Mouse (Mus musculus) Muller cell, postnatal 12 days (primary cell): Measurements from ENCODE around the gene Gm45234.
A peak's percentile ranks its signal among the peaks of the same experiment; 100 is the strongest.

Experiments
- DNase-seq: peaks from one replicate; pipeline ENCODE4 v3.0.0-alpha.2; 2015; ENCODE audit errors: inconsistent ontology term

The Gm45234 gene

GRCm38 (mm10) chr6:124767536-124767919 is 11.7 kb upstream of the Gm45234 start:
- DNase-seq: no peak

DNA sequence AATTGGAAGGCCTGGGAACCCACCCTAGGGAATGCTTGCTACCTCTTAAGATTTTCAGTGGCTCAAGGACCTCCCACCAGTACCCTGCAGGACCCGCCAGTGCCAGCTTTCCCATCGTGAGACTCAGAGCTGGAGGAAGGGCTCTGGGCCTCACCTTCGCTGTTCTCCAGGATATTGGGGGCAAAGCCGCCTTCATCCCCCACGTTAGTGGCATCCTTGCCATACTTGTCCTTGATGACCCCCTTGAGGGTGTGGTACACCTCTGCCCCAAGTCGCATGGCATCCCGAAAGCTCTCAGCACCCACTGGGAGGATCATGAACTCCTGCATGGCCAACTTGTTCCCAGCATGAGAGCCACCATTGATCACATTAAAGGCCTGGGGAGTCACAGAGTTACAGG is 10.1 kb upstream of the Gm45234 start:
- no peak for DNase-seq

DNA sequence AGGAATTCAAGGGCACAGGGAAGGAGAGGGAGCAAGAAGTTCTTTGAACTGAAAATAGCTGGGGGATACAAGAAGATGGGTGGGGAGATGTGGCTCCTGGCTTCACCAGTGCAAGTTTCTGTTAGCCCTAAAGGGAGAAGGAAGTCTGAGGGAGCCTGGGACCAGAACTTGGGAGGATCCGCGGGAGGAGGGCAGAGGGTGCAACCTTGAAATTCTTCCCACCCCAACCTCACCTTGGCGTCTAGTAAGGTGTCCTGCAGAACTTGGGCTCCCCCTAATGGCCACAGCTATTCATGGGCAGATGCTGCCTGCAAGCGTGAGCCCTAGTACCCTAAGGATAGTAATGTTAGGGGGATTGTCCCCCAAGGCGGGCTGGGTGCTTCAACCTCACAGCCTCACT is 3.4 kb upstream of the Gm45234 start:
- peak; percentile 63 for DNase-seq

DNA sequence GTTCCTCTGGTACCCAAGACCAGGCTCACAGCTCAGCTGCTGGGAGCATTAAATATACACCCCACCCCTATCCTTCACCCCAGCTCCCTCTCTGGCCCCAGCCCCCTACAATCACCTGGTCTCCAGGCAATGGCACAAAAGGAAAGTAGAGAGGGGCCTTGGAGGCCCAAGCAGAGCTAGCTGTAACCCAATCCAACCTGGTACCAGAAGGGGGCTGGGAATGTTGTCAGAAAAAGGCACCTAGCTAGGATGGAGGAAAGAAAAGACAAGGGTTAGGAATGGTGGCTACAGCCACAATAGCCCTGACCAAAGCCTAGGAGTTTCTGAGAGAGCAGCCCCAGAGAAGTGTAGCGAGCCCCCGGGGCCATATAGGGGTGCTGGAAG is 3.0 kb upstream of the Gm45234 start:
- DNase-seq: no peak

GRCm38 (mm10) chr6:124757909-124758848 is 2.4 kb upstream of the Gm45234 start:
- DNase-seq: peak; percentile 91

DNA sequence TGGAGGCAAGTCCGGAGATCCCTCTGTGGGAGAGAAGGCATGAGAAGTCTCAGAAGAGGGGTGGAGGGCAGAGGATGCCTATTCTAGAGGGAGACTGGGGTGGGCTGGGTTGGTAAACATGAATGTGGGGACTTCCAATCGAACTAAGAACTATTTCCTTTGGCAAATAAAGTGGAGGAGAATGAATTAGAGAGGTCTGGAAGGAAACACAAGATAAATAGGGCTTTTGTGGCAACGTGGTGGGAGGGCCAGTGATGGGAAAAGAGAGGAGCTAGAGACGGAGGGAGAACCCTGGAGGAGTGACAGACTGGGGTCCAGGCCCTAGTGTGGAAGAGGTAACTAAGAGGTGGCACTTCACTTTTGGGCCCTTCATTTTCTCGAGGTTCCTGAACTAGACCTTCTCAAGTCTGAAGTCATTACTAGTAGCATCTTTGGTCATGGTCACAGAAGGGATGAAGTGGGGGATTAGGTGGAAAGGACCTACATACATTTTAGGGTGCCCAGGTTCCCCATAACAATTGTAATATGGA is 1.6 kb upstream of the Gm45234 start:
- peak; percentile 60 for DNase-seq

GRCm38 (mm10) chr6:124756652-124757350 is 980 bp upstream of the Gm45234 start:
- peak; percentile 94 for DNase-seq

DNA sequence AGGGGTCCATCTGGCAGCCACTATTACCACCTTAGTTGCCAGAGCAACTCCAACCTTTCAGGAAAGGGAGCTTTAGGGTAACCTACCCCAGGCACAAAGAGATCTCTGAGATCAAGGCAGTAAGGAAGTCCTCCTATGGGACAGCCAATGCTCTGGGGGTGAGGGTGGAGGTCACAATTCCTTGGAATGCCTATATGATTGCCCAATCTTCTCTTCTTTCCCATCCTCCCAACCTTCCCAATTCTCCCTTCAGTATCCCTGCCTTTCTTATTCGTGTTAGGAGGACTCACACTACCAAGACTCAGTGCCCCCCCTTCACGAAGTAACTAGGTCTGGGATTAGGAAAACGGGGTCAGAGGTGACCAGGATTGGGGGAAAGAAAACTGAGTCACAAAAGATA is 515 bp downstream of the Gm45234 start:
- no peak for DNase-seq

GRCm38 (mm10) chr6:124753861-124754260 is 2.0 kb downstream of the Gm45234 start:
- DNase-seq: no peak

GRCm38 (mm10) chr6:124750405-124750804 is 5.4 kb downstream of the Gm45234 start:
- no peak for DNase-seq

- DNase-seq: no peak
Observed at GRCm38 (mm10) chr6:124746654-124747632, 8.9 kb downstream of the Gm45234 start.

DNA sequence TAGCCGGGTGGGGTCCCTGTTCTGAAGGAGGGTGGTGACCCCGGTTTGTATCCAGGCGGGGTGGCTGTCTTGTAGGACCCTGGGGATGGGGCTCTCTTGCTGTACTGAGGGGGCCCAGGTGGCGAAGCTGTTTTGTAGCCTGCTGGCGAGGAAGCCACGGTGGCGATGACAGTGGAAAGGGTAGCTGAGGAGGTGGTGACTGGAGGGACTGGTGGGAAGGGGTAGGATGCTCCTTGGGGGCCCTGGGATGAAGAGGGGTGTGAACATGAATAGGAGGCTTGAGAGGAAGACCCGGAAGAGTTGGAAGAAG is 9.6 kb downstream of the Gm45234 start:
- DNase-seq: no peak

DNA sequence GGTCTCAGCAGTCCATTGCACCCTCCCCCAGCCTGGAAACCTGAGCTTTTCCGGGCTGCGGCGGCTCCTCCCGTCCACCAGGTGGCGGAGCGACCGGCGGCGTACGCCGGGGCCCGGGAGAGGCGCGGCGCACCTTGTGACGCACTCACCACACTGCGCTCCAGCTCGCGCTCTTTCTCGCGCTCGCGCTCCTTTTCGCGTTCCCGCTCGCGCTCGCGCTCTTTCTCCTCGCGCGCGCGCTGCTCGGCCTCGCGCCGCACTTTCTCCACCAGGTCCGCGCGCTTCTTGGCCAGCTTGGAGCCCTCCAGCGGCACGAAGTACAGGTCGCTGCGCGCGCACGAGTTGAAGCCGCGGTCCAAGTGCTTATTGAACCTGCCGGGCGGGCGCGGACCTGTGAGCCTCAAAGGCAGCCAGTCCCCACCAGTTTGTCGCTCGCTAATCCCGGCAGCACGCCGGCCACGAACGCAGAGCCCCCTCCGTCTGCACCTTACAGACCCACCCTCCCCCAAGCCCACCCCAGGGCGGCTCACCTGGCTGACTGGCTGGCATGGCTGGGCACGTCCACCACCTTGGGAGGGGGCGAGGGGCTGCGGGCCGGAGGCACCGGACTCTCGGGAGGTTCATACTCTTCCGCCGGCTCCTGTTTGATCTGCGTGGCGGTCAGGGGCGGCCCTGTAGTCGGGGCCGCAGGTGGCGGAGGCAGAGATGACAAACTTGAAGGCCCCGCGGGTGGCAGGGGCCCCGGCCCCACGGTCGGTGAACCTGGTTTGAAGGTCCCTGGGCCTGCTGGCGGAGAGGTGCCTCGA is 10.1 kb downstream of the Gm45234 start:
- DNase-seq: peak; percentile 96

DNA sequence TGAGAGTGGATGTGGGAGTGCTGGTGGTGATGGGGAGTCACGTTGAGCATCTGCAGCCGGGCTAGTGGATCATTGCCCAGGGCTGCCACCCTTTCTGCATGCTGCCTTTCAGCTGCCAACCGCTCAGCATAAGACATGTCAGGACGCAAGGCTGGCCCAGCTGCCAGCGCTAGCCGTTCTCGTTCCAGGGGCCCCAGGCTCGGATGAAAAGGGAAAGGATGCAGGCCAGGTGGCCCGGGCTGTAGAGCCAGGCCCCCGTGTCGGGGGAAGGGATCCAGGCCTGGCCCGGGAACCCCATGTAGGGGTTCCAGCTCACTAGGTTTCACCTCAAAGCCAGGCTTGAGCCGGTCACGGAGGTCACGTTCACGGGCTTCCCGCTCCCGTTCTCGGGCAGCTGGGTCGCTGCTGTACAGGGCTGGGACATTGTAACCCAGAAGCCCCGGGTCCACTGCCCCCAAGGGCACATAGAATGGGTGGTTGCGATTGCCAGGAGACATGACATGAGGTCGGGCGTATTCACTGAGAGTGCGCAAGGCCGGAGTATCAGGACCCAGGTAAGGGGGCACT is 11.0 kb downstream of the Gm45234 start:
- DNase-seq: no peak

DNA sequence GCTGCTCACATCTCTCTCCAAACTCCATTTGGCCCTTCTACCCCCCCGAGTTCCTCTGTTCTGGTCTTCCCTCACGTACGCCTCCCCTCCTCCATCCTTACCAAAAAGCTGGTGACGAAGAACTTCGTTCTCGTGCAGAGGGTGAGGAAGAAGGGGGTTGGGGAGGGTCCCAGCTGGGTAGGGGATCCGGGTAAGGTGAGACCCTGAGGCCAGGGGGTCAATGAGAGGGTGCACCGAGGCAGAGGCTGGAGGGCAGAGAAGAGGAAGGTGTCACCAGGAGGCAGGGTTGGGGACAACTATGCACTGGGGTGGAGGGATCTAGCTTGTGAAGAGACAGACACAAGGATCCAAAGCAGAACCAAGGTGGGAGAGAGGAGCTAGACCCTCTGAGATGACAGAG is 12.2 kb downstream of the Gm45234 start:
- DNase-seq: no peak

GRCm38 (mm10) chr6:124742839-124743514 is 12.8 kb downstream of the Gm45234 start:
- DNase-seq: no peak

GRCm38 (mm10) chr6:124741842-124742241 is 14.0 kb downstream of the Gm45234 start:
- DNase-seq: no peak

DNA sequence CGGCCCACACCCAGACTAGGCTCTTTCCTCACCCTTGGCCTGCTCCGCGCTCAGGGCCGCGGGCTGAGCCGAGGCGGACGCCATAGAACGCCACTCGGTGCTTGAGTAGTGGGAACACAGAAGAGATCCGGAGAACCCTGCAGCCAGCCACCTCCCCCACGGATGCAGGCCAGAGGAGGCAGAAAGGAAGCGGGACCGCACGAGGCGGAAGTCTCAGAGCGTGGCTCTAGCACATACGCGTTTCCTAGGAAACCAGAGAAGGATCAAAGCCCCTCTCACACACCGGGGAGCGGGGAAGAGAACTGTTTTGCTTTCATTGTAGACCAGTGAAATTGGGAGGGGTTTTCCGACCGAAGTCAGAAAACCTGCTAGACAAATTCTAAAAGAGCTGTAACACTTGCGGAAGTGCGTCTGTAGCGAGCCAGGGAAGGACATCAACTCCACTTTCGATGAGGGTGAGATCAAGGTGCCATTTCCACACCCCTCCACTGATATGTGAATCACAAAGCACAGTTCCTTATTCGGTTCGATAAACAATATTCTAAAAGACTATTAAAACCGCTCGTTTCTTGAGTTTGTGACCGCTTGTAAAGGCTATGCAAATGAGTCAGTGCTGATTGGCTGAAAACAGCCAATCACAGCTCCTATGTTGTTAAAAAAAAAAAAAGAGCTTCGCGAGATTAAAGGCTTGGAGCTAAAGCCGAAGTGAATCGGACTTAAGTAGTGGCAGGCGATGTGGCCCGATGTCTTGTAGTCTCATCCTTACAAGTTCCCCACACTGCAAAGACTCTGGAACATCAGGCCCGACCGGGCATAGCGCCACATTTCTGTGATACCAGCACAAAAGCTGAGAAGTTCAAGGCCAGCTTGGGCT is 14.7 kb downstream of the Gm45234 start, which contains the start of gene Grcc10:
TSS of gene Grcc10 (minus strand) at position 487 of the 874 bp plus-strand sequence.
- peak; percentile 95 for DNase-seq
